Mouse (Mus musculus) small intestine, adult 2 months (tissue): ENCODE measurements around the gene Secisbp2.

Experiments used
- CTCF ChIP-seq: fragments of 200-500 bp; IDR thresholded peaks from 2 replicates; pipeline ENCODE4 v1.5.1; 2012; ENCODE audit warnings: low read depth, mild to moderate bottlenecking, control low read depth, inconsistent platforms, low read length, moderate library complexity, mixed read lengths; ENCODE audit not compliant: insufficient replicate concordance, insufficient read length; ENCODE audit errors: extremely low read depth
- POLR2A ChIP-seq: fragments of 200-500 bp; IDR thresholded peaks from 2 replicates; pipeline ENCODE4 v1.6.1; 2012; ENCODE audit warnings: low read depth, mild to moderate bottlenecking, control low read depth, inconsistent platforms, low read length, moderate library complexity

DNA sequence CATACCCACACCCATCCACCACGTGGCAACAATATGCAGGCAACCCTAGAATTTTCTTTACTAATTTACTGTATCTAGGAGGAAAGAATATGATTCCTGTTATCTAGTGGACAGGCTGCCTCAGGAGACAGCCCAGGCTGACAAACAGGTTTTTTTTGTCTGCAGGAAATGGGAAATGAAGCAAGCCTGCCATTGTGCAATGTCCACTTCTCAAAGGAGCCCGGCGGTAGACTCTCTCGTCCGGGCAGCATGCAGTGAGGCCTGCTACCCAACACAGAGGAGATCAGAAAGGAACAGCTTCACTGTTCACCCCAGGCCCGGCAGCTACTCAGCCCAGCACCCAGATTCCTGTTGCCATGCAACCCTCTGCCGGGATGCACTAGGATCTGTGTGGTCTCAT lies 59.2 kb downstream of the Secisbp2 start:
- TF ChIP-seq POLR2A = no peak
- TF ChIP-seq CTCF = no peak
